Mouse (Mus musculus) c-Kit-positive CD71-positive TER-119-negative erythroid progenitor cells, embryonic 14.5 days (primary cell): ENCODE results near the gene Gdpd5.

ENCODE experiments used
- DNase-seq: peaks from one replicate; pipeline ENCODE4 v3.0.0-alpha.2; 2013; ENCODE audit warnings: low read depth

The Gdpd5 gene

DNA sequence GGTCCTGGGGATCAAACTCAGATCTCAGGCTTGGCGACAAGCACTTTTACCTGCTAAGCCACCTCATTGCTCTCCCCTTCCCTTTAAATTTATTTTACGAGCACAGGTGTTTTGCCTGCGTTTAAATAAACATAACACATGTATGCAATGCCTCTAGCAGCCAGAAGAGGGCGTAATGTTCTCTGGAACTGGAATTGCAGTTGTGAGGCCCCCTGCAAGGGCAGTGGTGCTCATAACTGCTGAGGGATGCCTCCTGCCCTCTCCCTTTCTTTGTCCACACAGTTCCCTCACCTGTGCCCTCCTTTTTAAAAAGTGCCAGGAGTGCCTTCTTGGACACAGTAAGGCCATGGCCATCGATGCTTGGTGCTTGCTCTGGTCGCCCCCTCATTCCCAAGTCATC, 62.8 kb downstream of the Gdpd5 start:
- no peak for DNase-seq

DNA sequence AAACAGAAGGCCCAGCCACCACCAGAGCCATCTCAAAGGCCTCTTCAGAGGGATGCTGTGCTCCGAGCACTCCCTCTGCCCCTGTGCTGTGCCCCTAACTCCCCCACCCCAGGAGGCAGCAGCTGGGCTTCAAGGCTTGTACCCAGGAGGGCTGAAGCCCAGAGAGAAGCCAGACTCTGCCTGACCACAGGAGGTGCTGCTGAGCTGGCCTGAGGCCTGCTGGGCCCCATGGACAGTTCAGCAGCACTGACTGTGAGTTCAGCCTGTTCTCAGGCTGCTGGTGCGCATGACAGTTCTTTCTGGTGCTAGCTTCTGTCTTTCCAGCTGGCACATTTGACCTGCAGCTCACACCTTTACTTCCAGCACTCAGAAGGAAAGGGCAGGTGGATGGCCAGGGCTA, 64.6 kb downstream of the Gdpd5 start:
- DNase-seq = no peak

DNA sequence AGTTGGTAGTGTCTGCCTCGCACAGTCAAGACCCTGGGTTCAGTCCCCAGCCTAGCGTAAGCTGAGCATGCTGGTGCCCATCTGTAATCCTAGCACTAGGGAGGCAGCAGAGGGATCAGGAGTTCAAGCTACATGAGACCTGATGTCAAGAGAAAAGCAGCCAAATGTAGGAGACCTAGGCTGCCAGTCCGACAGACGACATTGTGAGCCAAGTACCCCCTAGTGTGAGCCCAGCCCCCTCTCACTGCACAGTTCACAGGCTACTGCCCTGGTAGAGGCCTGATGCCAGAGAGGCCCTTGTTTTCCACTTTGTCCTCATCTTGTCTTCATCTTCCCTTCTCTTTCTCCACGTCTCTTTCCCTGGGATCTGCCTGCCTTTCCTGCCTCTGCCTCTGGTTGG, 66.1 kb downstream of the Gdpd5 start:
- DNase-seq = no peak

DNA sequence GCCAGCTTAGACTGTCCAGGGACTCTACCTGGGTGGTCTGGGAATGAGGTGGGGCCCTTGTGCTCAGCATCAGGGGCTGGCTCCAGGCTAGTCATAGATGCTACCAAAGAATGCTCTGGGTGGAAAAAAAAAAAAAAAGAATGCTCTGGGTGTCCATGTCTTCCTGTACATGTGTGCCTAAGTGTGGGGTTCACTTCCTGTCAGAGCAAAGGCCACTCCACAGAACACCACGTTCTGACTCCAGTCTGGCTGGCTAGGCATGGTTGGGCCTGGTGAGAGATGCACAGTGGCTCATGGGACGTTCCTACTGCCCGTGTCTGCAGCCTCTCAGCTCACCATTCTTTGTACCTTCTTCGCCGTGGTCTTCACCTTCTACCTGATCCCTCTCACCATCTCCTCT, 67.4 kb downstream of the Gdpd5 start:
- DNase-seq = no peak

DNA sequence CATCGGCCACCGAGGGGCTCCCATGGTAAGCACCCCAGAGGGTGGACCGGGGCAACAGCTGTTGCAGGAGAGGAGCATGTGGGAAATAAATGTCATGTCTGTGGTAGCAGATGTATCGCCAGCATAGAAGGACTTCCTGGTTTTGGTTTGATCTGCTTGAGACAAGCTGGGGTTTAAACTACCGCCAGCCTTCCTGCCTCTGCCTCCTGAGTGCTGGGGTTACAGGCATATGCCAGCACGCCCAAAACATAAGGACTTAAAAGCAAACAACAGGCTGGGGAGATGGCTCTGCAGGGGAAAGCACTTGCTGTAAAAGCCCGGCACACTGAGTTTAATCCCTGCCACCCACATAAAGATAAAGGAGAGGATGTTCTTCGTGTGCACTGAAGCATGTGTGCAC, 67.8 kb downstream of the Gdpd5 start:
- no peak for DNase-seq

DNA sequence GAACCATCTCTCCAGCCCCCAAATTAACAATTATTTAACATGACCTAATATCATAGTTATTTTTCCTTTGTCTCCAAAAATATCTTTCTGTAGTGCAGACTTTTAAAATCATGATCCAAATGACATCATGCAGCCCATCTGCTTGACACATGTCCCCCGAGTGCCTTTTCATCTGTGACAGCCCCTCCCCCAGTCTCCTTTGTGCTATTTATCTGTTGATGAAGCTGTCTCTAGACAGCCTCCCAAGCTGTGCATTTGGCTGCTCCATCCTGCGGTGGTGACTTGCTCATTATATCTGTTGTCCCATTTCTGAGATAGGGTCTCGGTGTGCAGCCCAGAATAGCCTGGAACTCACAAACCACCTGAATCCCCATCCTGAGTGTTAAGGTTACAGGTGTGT, 68.5 kb downstream of the Gdpd5 start:
- DNase-seq = no peak

DNA sequence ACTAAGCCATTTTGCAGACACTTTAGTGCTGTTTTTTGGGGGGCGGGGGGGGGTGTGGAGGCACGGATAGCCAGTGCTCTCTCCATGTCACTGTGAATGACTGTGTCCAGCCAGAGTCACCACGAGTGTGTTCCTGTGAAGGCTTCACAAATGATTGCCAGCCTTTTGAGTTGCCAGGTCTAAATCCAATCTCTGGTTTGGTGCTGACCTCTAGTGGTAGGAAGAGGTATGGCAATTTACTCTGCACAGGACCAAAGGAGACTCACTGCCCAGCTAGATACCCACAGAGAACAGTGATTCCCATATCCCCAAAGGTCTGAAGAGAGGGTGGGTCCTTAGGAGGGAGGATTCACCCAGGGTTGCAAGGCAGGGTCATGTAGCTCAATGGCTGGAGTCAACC, 69.5 kb downstream of the Gdpd5 start:
- peak; percentile 57 for DNase-seq

DNA sequence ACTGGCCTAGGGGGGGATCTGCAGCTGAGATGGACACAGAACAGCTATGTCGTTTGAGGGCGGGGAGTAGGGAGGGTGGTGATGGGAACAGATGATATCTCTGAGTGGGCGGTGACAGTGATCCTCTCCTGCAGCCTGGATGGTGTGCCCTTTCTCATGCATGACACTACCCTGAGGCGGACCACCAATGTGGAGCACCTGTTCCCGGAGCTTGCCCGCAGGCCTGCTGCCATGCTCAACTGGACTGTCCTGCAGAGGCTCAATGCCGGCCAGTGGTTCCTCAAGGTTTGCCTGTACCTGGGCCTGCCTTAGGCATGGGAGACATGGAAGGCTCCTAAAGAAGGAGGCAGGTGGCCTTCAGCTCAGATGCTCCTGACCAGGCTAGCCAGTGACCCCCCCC, 71.6 kb downstream of the Gdpd5 start:
- no peak for DNase-seq

DNA sequence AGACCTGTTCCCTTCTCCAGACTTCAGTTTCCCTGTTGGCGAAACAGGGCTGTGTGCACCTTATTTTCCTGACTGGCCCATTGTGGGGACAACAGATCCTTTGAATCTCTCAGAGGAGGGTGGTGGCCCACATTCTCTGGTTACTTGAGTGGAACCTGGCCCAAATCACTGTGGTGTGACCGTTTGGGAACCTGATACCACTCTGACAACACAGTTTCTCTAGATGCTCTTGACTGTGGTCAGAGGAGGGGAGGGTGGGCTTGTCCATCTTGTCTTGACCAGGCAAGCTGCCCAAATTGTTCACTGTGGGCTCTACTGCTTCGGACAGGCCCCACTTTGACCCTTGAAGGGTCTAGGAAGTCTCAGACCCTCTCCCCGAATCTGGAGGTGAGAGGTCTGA, 72.8 kb downstream of the Gdpd5 start:
- no peak for DNase-seq

DNA sequence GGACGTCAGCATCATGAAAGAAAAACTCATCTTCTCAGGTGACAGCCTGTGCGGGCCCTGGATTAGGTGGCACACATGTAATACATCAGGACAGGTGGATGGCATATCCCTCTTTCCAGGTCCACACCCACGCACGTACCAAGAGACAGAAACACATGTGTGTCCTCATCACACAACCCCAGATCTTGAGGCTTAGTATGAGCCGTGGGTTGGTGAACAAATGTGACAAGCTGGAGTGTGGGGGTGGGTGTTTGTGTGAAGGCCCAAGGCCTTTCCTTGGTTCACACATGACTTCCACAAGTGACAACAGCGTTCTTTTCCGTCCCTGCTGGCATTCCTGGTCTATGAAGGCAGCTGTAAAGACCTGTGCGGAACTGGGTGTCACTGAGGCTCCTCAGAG, 77.6 kb downstream of the Gdpd5 start:
- no peak for DNase-seq

DNA sequence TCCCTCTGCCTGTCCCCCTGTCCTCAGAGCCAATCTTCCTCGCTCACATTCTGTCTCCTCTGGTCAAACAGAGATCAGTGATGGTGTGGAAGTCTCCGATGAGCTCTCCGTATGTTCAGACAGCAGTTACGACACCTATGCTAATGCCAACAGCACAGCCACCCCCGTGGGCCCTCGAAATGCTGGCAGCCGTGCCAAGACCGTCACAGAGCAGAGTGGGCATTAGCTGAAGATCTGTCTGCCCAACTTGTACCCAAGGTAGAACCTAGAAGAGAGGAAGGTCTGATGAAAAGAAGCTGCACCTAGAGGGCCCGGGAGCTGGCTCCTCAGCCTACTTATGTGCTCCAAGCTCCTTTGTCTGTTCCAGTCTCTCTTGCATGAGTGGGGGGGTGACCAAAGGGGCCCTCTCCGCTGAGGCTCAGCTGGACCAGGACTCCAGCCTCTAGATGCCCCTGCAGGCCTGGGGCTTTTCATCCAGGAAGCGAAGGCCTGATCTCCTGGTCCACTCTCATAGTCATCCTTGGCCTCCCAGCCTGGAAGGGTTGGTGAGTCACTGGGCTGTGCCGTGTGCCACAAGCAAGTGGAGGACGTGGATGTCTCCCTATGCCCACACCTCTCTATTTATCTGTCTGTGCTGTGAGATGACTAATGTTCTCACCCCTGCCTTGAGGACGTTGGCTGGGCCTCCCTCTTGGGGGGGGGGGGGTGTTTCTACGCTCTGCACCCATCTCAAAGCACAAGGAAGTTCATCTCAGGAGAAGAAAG, 78.9 kb downstream of the Gdpd5 start:
- no peak for DNase-seq

DNA sequence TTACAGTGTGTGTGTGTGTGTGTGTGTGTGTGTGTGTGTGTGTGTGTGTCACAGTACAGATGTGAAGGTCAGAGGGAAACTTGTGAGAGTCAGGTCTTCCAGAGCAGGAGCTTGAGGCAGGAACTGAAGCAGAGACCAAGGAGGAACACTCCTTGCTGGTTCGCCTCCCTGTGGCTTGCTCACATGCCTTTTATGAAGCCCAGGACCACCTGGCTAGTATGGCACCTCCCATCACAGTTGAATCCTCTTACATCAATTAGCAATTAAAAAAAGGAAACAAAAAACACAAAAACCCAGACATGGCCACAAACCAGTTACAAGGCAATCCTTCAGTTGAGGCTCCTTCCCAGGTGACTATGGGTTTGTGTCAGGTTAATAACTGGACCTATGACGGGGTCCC, 81.9 kb downstream of the Gdpd5 start:
- no peak for DNase-seq

DNA sequence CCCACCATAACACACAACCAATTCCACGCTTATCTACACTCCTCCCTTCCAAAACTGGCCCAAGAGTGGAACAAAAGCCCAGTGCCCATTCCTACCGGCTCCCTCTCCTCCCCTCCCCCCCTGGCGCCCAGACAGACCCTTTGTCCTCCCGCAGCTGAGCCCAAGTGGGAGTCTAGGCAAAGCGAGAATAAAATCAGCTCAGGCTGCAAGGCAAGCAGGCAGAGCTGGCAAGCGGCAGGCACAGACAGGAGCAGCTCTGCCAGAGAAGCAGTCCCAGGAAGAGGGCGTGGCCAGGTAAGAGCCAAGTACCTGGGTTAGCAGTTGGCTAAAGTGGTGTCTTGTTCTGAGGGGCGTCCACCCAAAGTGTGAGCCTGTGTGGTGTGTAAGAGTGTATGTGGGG, 84.6 kb downstream of the Gdpd5 start, which contains the start of gene Klhl35:
Klhl35 (plus strand) TSS at position 194 of the 400 bp plus-strand sequence.
- no peak for DNase-seq

DNA sequence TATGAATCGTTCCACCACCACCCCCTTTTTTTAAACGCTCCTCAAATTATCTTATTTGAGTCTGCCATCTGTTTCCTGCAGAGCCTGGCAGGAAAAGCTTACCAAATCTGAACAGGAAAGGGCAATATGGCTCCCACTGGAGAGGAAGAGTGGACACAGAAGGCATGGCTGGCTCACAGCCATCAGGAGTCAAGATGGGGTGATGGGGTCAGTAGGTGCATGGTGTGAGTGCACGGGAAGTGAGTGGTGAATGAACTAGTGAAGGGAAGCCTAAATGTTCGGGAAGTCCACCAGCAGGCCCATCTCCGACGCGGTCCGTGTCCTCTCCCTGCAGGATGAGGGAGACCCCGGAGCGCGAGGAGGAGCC, 86.7 kb downstream of the Gdpd5 start:
- DNase-seq = no peak

DNA sequence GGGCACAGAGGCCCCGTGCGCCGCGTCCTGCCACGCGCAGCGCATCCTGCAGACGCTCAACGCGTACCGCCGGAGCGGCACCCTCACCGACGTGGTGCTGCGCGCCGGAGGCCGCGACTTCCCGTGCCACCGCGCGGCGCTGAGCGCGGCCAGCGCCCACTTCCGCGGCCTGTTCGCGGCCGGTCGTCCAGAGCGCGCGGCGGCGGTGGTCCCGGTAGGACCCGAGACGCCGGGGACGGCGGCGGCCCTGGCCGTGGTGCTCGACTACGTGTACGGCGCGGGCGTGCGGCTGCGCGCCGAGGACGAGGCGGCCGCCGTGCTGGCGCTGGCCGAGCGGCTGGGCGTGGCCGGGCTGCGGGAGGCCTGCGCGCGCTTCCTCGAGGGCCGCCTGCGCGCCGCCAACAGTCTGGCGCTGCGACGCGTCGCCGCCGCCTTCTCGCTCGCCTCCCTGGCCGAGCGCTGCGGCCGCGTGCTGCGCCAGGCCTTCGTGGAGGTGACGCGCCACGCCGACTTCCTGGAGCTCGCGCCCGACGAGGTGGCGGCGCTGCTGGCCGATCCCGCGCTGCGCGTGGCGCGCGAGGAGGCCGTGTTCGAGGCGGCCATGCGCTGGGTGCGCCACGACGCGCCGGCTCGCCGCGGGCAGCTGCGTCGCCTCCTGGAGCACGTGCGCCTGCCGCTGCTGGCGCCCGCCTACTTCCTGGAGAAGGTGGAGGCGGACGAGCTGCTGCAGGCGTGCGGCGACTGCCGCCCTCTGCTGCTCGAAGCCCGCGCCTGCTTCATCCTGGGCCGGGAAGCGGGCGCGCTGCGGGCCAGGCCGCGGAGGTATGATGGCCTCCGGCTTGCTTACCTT, 87.3 kb downstream of the Gdpd5 start:
- no peak for DNase-seq

DNA sequence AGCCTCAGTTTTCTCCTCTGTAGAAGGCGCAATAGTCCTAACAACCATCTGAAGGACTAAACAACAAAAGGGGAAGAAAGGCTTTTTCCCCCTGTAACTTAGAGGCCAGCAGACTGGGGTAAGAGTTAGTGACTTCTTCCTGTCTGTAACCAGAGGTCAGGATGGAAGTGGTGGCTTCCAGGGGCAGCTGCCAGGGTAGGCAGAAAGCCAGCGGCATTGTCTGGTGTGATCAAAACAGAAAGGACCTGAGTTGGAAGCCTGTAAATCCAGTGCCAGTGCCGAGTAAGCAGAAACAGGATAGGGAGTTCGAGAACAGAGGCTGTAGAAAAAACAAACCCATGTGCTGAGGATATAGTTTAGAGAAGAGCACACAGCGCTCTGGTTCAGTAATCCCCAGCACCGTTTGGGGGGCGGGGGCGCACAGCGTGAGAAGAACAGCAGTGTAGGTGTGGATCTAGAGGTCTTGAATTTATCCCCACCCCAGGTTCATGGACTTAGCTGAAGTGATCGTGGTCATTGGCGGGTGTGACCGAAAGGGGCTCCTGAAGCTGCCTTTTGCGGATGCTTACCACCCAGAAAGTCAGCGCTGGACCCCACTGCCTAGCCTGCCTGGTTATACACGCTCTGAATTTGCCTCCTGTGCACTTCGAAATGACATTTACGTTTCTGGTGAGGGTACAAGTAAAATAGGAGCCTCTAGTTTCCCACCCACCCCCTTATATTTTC, 88.6 kb downstream of the Gdpd5 start:
- DNase-seq = no peak

DNA sequence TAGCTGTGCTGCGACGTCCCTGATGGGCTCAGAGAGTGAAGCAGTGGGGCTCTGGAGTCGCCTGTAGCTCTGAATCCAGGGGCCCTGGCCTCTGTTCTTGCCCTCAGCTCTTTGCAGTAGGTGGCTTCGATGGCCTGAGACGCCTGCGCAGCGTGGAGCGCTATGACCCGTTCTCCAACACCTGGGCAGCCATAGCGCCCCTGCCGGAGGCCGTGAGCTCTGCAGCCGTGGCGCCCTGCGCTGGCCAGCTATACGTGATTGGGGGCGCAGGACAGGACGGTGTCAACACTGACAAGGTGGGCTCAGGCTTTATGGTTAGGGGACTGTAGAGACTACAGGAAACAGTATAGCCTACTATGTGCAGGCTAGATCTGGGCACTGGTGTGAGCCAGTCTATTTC, 90.4 kb downstream of the Gdpd5 start:
- no peak for DNase-seq

DNA sequence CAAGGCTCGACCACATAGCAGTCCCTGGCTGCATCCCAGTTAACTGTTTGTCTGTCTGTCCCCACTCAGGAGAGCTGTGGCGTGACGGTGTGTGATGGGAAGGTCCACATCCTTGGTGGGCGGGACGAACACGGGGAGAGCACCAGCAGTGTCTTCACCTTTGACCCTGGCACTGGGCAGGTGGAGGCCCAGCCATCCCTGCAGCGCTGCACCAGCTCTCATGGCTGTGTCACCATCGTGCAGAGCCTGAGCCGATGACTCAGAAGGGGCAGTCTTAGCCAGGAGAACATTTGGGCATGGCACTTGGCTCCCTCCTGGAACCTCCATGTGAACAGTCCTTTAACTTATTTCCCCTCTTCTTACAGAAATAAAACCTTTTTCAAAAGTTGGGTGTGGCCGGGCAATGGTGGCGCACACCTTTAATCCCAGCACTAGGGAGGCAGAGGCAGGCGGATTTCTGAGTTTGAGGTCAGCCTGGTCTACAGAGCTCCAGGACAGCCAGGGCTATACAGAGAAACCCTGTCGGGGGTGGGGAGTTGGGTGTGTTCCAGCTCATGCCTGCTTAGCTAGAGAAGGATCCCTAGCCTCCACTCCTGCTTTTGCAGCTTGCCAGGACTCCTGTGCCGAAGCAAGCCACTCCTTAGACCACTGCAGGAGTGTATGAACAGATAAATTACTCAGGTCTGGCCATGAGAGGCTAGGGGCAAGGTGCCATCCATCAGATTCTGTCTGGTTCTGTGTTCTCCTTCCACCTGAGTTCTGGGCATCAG, 92.6 kb downstream of the Gdpd5 start:
- no peak for DNase-seq

DNA sequence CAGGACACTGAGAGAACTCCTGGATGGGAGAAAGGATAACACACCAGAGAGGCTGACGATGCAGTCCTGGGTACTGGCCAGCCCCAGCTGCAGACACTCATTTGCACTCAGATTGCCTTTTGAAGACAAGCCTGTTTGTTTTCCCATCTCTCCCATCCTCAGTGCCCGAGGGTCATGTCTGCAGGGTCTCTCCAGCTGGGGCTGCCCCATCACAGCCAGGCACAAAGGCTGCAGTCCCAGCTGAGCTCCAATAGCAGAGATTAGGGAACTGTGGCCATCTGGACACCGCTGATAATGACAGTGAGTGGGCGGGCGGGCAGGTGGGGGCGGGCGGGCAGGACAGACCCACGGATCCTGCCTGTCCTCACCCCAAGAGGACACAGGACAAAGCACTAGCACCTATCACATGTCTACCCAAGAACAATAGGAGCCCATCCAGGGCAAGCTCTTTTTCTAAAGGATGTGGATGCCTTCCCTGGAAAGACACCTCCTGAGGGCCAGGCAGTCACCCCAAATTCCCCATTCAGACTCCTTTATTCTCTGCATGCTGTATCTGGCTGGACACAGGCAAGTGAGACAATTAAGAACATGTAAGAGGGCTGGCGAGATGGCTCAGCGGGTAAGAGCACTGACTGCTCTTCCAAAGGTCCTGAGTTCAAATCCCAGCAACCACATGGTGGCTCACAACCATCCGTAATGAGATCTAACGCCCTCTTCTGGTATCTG, 93.8 kb downstream of the Gdpd5 start:
- no peak for DNase-seq

DNA sequence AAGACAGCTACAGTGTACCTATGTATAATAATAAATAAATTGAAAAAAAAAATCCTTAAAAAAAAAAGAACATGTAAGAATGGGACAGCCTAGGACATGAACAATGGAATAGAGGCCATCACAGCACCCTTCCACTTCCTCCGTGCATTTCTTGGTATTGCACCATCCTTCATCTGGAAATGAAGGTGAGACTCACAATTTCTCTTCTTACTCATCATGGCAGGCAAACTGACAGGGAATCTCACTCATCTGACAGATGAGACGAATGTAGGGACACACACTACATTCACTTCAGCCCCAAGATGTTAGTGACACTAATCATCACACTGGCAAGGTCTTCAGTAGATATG, 94.3 kb downstream of the Gdpd5 start:
- no peak for DNase-seq

DNA sequence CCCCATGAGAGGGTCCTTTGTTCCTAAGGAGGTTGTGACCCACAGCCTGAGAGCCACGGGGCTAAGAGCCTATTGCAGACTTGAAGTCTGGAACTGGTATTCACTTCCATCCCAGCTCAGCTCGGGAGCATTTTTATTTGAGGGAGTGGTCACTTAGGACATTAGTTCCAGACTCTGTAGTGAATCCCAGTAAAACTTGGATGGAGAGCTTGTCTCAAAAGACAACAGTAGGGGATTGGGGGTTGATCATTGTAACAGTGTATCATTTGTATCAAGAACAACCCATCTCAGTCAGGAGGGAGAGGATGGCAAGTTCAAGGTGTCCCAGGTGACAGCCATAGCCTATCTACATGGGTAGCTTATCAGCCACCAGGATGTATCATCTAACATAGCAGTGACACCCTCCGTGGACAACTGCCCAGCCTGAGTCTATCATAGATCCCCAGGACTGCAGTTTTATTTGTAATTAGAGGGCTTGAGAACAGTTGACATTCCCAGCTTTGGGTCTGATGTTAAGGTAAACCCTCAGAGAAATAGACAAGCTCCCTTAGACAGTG, 95.4 kb downstream of the Gdpd5 start:
- no peak for DNase-seq
